Mouse (Mus musculus) forebrain, embryonic 16.5 days (tissue): ENCODE data around the gene Gtf2h2. TPM values are rescaled to one million over a fixed set of nuclear protein-coding genes. Genes with fewer than 3 reads are reported as not detected.
"Not testable (repeated sequence)": the region's sequence is repeated elsewhere in the genome, so short reads cannot be mapped to it uniquely, and the experiment has no call there.

Experiments used
- ATAC-seq: fragments of 200-750 bp; cut with Nextera tagmentation; 2 replicates; pipeline ENCODE4 v1.8.0; 2017; ENCODE audit warnings: mild to moderate bottlenecking, moderate library complexity
- H3K27ac ChIP-seq: fragments of 300-500 bp; sonication (generic); 2 replicates; pipeline ENCODE4 v1.5.1; 2014; ENCODE audit warnings: low read length, control low read depth
- H3K27me3 ChIP-seq: fragments of 300-500 bp; sonication (generic); replicated peaks from 2 replicates; pipeline ENCODE4 v1.6.1; 2014; ENCODE audit warnings: low read length; ENCODE audit not compliant: control insufficient read depth, insufficient read depth
- H3K36me3 ChIP-seq: fragments of 300-500 bp; sonication (generic); 2 replicates; pipeline ENCODE4 v1.6.1; 2014; ENCODE audit not compliant: control insufficient read depth, insufficient read depth
- H3K4me1 ChIP-seq: fragments of 300-500 bp; sonication (generic); replicated peaks from 2 replicates; pipeline ENCODE4 v1.6.1; 2014; ENCODE audit warnings: low read length; ENCODE audit not compliant: control insufficient read depth, insufficient read depth
- H3K4me2 ChIP-seq: fragments of 300-500 bp; sonication (generic); 2 replicates; pipeline ENCODE4 v1.6.1; 2014; ENCODE audit warnings: mild to moderate bottlenecking, low read length, control low read depth
- H3K4me3 ChIP-seq: fragments of 300-500 bp; sonication (generic); replicated peaks from 2 replicates; pipeline ENCODE4 v1.5.1; 2014; ENCODE audit warnings: mild to moderate bottlenecking, low read length, control low read depth
- H3K9ac ChIP-seq: fragments of 300-500 bp; sonication (generic); replicated peaks from 2 replicates; pipeline ENCODE4 v1.6.1; 2014; ENCODE audit warnings: low read depth, low read length, control low read depth
- H3K9me3 ChIP-seq: fragments of 300-500 bp; sonication (generic); 2 replicates; pipeline ENCODE4 v1.6.1; 2016; ENCODE audit warnings: low read length; ENCODE audit not compliant: control insufficient read depth
- WGBS: fragments of 180-500 bp; shearing (Covaris S2); extraction: QIAGEN DNeasy Blood & Tissue Kit; methylation state at CpG from one replicate; pipeline ENCODE4 v1.1.7; 2014; 5-methylcytosine and 5-hydroxymethylcytosine counted together
- polyA plus RNA-seq: library from polyadenylated mRNA; unstranded; fragments of >200 nt; fragmentation: Nextera tagmentation; extraction: Ambion mirVana; gene quantifications from 2 replicates; pipeline ENCODE4 v1.2.1, GENCODE M21; 2015

Gtf2h2 gene
- polyA plus RNA-seq, 1 experiment from 2014 or later = 68.5 TPM

DNA sequence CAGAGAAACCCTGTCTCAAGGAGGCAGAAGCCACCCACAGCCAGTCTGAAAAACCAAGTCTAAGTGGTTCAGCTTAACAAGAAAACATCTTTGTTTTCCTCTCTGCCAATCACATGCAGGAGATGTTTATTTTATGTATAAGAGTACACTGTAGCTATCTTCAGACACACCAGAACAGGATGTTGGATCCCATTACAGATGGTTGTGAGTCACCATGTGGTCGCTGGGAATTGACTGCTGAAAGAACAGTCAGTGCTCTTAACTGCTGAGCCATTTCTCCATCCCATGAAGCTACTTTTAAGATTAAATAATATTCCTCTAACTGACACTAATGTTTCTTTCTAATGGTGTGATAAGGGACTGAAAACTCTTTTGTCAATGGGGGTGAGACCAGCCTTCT lies 53.7 kb downstream of the Gtf2h2 start:
- no peak overlapping the region for H3K9ac ChIP-seq
- no peaks in the 10 kb centered on the region for H3K4me1 ChIP-seq
- H3K36me3 ChIP-seq = no peaks in the 10 kb centered on the region
- no peaks in the 10 kb centered on the region for H3K27me3 ChIP-seq
- H3K27ac ChIP-seq = no peak overlapping the region
- 69% methylated on average over 1 of the region's 1 CpGs for WGBS
- H3K9me3 ChIP-seq = no peaks in the 10 kb centered on the region
- no peak overlapping the region for H3K4me3 ChIP-seq
- no peak for ATAC-seq
- no peak overlapping the region for H3K4me2 ChIP-seq

DNA sequence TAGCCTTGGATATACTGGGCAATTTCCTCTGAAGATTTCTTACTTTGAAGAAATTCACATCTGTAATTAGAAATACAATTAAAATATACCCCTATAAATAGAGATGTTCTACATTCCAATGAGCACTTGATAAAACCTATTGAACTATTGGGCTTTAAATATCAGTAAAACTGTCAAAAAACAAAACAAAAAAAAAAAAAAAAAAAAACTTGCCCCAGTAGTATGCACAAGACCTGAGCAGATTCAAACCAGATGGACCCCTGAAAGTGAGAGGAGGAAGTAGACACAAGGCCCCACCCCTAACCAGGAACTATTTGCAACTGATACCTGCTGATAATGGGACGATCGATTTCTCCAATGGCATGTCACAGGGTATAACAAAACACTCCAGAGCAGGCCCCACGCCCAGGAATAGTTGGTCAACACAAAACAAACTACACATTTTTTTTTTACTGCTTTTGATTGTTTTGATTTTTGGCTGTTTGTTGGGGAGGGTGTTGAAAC lies 55.0 kb downstream of the Gtf2h2 start:
- ATAC-seq = no peak
- Histone ChIP-seq H3K27me3 (no peaks in the 10 kb centered on the region), H3K9ac (no peak overlapping the region), H3K4me3 (no peak overlapping the region), H3K36me3 (no peaks in the 10 kb centered on the region), H3K27ac (no peak overlapping the region), H3K4me2 (no peak overlapping the region), H3K4me1 (no peaks in the 10 kb centered on the region), H3K9me3 (no peaks in the 10 kb centered on the region)
- 86% methylated on average over 3 of the region's 3 CpGs for WGBS

DNA sequence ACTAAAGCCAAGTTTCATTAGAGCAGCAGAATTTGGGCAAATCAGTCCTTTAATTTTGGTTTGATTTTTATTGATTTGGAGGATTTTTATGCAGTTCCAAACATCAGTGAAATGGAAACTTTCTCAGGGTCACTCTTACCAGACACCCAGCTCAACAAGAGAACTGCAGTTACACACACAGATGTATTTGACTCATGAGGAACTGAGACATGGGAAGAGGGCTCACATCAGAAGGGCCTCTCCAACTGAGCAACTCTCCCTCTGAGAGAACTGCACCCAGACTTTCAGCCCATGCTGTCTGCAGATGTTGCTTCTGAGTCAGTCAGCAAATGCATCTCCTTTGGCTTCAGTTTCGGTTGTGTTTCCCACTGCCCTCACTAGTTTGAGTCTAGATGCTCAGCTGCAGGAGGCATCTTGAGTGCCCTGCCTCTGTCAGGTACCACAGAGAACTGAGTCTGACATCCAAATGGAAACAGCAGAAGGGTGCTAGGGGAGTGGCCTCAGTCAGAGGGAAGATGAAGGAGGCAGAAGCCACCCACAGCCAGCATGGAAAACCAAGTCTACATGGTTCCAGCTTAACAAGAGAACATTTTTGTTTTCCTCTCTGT lies 55.7 kb downstream of the Gtf2h2 start:
- not testable (repeated sequence) for H3K36me3 ChIP-seq, H3K27me3 ChIP-seq, H3K4me3 ChIP-seq, H3K4me2 ChIP-seq, H3K27ac ChIP-seq, H3K9ac ChIP-seq, H3K4me1 ChIP-seq, H3K9me3 ChIP-seq, ATAC-seq
- 91% methylated on average over 1 of the region's 1 CpGs for WGBS

DNA sequence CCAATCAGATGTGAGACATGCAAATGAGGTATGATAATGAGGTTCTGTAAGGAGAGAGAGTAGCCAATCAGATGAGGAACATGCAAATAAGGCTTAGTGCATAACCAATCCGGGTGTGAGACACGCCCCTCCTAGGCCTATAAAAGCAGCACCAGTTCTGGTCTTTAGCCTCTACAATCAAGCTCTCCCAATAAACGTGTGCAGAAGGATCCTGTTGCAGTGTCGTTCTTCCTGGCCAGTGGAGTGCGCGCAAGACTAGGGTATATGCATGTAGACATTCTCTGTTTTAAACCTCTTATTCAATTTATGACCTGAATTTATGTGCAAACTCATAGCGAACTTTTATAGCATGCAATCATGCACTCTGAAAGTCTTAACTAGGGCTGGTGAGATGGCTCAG lies 72.4 kb downstream of the Gtf2h2 start:
- not testable (repeated sequence) for H3K27ac ChIP-seq, H3K27me3 ChIP-seq, H3K4me2 ChIP-seq, ATAC-seq, H3K9me3 ChIP-seq, H3K4me1 ChIP-seq, H3K9ac ChIP-seq, H3K36me3 ChIP-seq, H3K4me3 ChIP-seq
- WGBS = 90% methylated on average over 7 of the region's 7 CpGs

DNA sequence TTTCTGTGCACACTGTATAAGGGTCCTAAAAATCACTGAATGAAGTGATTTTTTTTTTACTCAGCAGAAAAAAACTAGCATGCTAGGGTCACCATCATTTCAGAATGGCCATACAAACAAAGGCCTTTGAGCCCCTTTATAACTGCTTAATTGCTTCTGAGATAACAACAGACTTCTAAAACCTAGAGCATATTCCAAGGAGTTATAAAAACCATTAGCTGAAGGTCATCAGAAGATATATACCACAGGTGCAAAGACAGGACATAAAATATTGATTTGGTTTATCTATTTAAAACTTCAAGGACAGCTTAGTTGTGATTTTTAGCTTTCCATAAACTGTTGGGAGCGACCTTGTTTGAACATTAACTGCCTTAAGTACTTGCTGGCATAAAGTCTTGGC lies 78.0 kb downstream of the Gtf2h2 start:
- H3K4me2 ChIP-seq = no peak overlapping the region
- H3K9me3 ChIP-seq = no peaks in the 10 kb centered on the region
- H3K27me3 ChIP-seq = no peaks in the 10 kb centered on the region
- no peak overlapping the region for H3K4me3 ChIP-seq
- ATAC-seq = no peak
- WGBS = 50% methylated on average over 1 of the region's 1 CpGs
- no peaks in the 10 kb centered on the region for H3K36me3 ChIP-seq
- H3K9ac ChIP-seq = no peak overlapping the region
- no peak overlapping the region for H3K27ac ChIP-seq
- H3K4me1 ChIP-seq = no peaks in the 10 kb centered on the region

Other genes with a start within 250 kb of the Gtf2h2 start
- 0.09 and 0.13 TPM in 2 replicates for gene Naip5, start 246.3 kb downstream of the Gtf2h2 start, polyA plus RNA-seq
- 0.04 and 0.08 TPM in 2 replicates for gene Naip6, start 174.9 kb downstream of the Gtf2h2 start, polyA plus RNA-seq
- 0.05 TPM in 1 of 2 replicates, not detected in the other for gene Naip1, start 39.7 kb downstream of the Gtf2h2 start, polyA plus RNA-seq
- 7.8 and 9.8 TPM in 2 replicates for gene Ocln, start 60.1 kb upstream of the Gtf2h2 start, polyA plus RNA-seq
- gene Marveld2, start 124.4 kb upstream of the Gtf2h2 start, polyA plus RNA-seq = 1.2 and 1.5 TPM in 2 replicates
- 359 and 367 TPM in 2 replicates for gene Ak6, start 158.4 kb upstream of the Gtf2h2 start, polyA plus RNA-seq
- gene Rad17, start 158.5 kb upstream of the Gtf2h2 start, polyA plus RNA-seq = 21.1 and 23.4 TPM in 2 replicates
- 23.3 and 30.0 TPM in 2 replicates for gene Taf9, start 159.0 kb upstream of the Gtf2h2 start, polyA plus RNA-seq
- 1.2 and 1.4 TPM in 2 replicates for gene Ccdc125, start 177.1 kb upstream of the Gtf2h2 start, polyA plus RNA-seq
- gene Cdk7, start 238.4 kb upstream of the Gtf2h2 start, polyA plus RNA-seq = 56.5 and 56.9 TPM in 2 replicates